Mouse (Mus musculus) midbrain, embryonic 15.5 days (tissue): Measurements from ENCODE around the gene Ndufs5. TPM values are rescaled to one million over a fixed set of nuclear protein-coding genes. Genes with fewer than 3 reads are reported as not detected.

Source experiments
- ATAC-seq: fragments of 200-750 bp; cut with Nextera tagmentation; replicated peaks from 2 replicates; pipeline ENCODE4 v1.8.0; 2017; ENCODE audit warnings: moderate TSS enrichment
- H3K27ac ChIP-seq: fragments of 300-500 bp; sonication (generic); 2 replicates; pipeline ENCODE4 v1.5.1; 2015; ENCODE audit warnings: mild to moderate bottlenecking, inconsistent platforms
- H3K27me3 ChIP-seq: fragments of 300-500 bp; sonication (generic); replicated peaks from 2 replicates; pipeline ENCODE4 v1.6.1; 2015; ENCODE audit warnings: inconsistent platforms
- H3K36me3 ChIP-seq: fragments of 300-500 bp; sonication (generic); replicated peaks from 2 replicates; pipeline ENCODE4 v1.6.1; 2015; ENCODE audit warnings: inconsistent platforms
- H3K4me1 ChIP-seq: fragments of 300-500 bp; sonication (generic); 2 replicates; pipeline ENCODE4 v1.6.1; 2015; ENCODE audit warnings: inconsistent platforms
- H3K4me2 ChIP-seq: fragments of 300-500 bp; sonication (generic); 2 replicates; pipeline ENCODE4 v1.6.1; 2015; ENCODE audit warnings: inconsistent platforms, mild to moderate bottlenecking, moderate library complexity
- H3K4me3 ChIP-seq: fragments of 300-500 bp; sonication (generic); 2 replicates; pipeline ENCODE4 v1.5.1; 2015; ENCODE audit warnings: mild to moderate bottlenecking, inconsistent platforms
- H3K9ac ChIP-seq: fragments of 300-500 bp; sonication (generic); 2 replicates; pipeline ENCODE4 v1.6.1; 2015; ENCODE audit warnings: mild to moderate bottlenecking, inconsistent platforms
- H3K9me3 ChIP-seq: fragments of 300-500 bp; sonication (generic); 2 replicates; pipeline ENCODE4 v1.6.1; 2016; ENCODE audit warnings: inconsistent platforms
- WGBS: fragments of 180-500 bp; shearing (Covaris S2); methylation state at CpG from one replicate; pipeline ENCODE4 v1.1.7; 2015; ENCODE audit warnings: mixed read lengths; 5-methylcytosine and 5-hydroxymethylcytosine counted together
- polyA plus RNA-seq: library from polyadenylated mRNA; unstranded; fragments of >200 nt; fragmentation: Nextera tagmentation; extraction: Ambion mirVana; gene quantifications from 2 replicates; pipeline ENCODE4 v1.2.1, GENCODE M21; 2015

The Ndufs5 gene
- 410 and 413 TPM in 2 replicates for polyA plus RNA-seq

DNA sequence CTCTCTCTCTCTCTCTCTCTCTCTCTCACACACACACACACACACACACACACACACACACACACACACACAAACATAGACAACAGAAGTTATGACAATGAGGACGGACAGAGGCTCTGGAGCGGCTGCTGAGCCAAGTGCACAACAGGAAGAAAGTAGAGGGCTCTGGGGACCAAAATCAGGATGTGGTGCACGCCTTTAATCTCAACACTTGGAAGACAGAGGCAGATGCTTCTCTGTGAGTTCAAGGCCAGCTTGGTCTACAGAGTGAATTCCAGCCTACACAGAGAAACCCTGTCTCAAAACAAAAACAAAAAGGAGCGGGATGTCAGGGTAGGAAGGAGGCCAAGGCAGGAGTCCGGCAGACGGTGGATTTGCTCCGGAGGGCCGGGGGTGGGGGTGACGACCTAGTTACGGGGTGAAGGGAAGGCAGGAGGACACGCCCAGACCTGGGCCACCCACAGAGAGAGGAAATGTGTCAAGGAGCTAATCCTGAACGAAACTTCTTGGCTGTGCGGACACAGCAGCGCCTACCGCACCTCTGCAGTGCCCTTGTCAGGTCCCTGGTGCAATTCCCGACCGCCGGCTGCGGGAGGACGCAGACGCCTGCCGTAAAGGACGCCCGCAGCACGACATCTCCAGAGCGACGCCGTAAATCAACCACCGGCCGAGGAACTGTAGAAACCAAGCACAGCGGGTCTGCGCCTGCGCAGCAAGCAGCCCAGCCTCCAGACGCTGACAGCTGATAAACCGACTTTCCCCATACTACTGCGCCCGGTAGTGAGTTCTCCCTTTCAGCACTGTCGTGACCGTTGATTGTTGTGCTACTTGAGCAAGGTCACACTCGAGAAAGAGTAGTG is at the start of gene Ndufs5:
Gene Ndufs5 (minus strand): TSS at position 629 of the 860 bp plus-strand sequence.
- peak; percentile 95 for ATAC-seq
- H3K36me3 ChIP-seq: peaks cover 18% of the 10 kb centered on the region
- no peaks in the 10 kb centered on the region for H3K9me3 ChIP-seq
- peak within 1 kb of the TSS; percentile 74 for H3K27ac ChIP-seq
- peaks cover 11% of the 10 kb centered on the region for H3K4me1 ChIP-seq
- H3K4me3 ChIP-seq: peak within 1 kb of the TSS; percentile 92
- peak within 1 kb of the TSS; percentile 95 for H3K9ac ChIP-seq
- WGBS: under 1% methylated on average over 40 of the region's 40 CpGs
- no peaks in the 10 kb centered on the region for H3K27me3 ChIP-seq
- peak within 1 kb of the TSS; percentile 83 for H3K4me2 ChIP-seq

DNA sequence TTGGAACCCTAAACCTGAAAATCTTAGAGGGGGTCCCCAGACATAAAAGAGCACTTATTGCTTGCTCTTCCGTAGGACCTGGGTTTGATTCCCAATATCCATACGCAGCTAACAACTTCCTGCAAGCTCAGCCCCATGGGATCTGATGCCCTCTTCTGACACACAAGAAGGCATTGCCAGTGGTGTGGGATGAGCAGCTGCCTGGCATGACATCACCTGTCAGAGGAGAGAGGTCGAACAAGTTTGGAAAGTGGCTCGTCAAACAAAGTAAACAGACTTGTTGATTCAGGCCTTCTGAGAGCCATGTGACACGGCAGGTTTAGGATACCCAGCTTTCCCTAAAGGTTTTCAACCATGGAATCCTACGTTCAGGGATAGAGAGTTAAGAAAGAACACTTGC is 47.1 kb upstream of the Ndufs5 start:
- 81% methylated on average over 6 of the region's 6 CpGs for WGBS
- no peaks in the 10 kb centered on the region for H3K36me3 ChIP-seq
- no peaks in the 10 kb centered on the region for H3K9me3 ChIP-seq
- no peak overlapping the region for H3K27ac ChIP-seq
- H3K4me2 ChIP-seq: no peak overlapping the region
- ATAC-seq: no peak
- no peak overlapping the region for H3K4me3 ChIP-seq
- H3K4me1 ChIP-seq: no peaks in the 10 kb centered on the region
- no peaks in the 10 kb centered on the region for H3K27me3 ChIP-seq
- no peak overlapping the region for H3K9ac ChIP-seq

DNA sequence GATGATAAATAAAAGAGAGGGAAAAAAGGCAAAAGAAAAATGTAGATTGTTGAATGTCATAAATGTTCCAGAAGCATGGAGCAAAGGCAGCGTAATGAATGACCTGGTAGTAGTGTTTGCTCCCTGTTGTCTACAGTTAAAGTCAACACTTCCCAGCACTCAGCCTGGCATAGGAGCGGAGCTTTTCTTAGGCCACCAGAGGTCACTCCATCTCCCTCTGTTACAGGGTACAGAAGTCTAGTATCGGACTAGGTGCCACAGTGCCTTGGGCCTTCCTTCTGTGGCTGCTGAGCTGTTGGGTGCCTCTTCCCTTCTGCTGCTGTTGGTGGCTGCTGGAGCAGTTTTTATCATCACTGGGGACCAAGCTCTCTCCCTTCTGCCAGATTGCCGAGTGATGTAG is 40.3 kb upstream of the Ndufs5 start:
- Histone ChIP-seq H3K4me2 (no peak overlapping the region), H3K27me3 (no peaks in the 10 kb centered on the region), H3K27ac (no peak overlapping the region), H3K4me1 (no peaks in the 10 kb centered on the region), H3K9ac (no peak overlapping the region), H3K36me3 (no peaks in the 10 kb centered on the region), H3K9me3 (no peaks in the 10 kb centered on the region), H3K4me3 (no peak overlapping the region)
- no peak for ATAC-seq
- 61% methylated on average over 4 of the region's 4 CpGs for WGBS

DNA sequence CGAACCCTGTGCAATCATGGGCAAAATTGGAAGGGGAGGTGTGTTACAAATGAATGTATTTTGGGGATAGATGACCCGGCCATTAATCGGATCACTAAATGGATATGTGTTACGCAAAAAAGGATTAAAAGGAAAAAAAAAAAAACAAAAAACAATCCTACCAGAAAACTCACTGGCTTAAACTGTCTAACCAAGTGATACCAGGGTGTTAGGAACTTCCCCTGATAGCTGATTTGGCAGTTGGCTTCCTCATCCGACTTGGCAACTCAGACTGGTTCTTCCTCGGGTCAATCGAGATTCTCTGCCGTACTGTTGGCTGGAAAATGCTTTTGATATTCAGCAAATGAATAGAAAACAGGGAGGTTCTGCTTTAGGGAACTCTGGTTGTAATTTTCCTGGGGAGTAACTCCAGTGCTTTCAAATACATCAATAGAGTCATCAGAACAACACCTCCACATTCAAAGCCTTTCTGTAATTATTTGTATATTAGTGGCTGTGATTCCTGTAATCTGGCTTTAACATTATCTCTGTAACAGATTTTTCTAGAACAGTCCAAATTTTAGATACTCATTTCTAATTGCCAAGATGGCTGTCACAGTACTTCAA is 32.8 kb upstream of the Ndufs5 start:
- Histone ChIP-seq H3K36me3 (no peaks in the 10 kb centered on the region), H3K4me1 (peaks cover 30% of the 10 kb centered on the region), H3K9me3 (no peaks in the 10 kb centered on the region), H3K4me2 (peak overlapping the region; percentile 70), H3K27me3 (peaks cover 4% of the 10 kb centered on the region; the same call in 1 of the 2 replicates), H3K27ac (peak overlapping the region; percentile 71), H3K4me3 (peak overlapping the region; percentile 92), H3K9ac (peak overlapping the region; percentile 38)
- WGBS: 0% methylated on average over 8 of the region's 8 CpGs
- no peak for ATAC-seq

DNA sequence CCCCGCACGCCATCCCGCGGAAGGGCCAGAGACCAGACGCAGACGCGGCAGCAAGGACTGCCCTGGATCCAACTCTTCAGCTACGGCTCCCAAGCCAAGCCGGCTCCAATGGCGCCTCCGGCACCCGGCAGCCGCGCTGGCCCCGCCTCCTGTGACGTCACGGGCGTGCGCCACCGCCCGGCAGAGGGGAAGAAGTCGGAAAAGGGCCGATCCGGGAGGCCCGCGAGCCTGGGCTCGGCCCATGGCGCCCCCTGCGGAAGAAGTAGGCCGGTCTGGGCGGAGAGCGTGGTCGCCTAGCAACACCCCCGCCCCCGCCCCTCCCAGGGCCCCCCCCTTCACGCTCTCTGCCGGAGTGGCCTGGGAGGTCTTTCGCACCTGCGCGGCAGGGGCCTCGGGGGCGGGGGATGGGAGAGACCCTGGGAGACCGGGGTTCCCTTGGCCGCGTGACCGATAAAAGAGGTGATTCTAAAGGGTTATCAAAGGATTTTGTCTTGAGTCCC is 32.2 kb upstream of the Ndufs5 start, which contains the start of gene Akirin1:
Gene Akirin1 (minus strand): TSS at position 194 of the 500 bp plus-strand sequence.
- ATAC-seq: peak; percentile 98
- Histone ChIP-seq H3K36me3 (no peaks in the 10 kb centered on the region), H3K27me3 (peaks cover 4% of the 10 kb centered on the region; the same call in 1 of the 2 replicates), H3K4me2 (peak within 1 kb of the TSS; percentile 70), H3K4me3 (peak within 1 kb of the TSS; percentile 92), H3K9ac (peak within 1 kb of the TSS; percentile 86), H3K4me1 (peaks cover 34% of the 10 kb centered on the region), H3K9me3 (no peaks in the 10 kb centered on the region), H3K27ac (peak within 1 kb of the TSS; percentile 93)
- WGBS: under 1% methylated on average over 30 of the region's 46 CpGs

DNA sequence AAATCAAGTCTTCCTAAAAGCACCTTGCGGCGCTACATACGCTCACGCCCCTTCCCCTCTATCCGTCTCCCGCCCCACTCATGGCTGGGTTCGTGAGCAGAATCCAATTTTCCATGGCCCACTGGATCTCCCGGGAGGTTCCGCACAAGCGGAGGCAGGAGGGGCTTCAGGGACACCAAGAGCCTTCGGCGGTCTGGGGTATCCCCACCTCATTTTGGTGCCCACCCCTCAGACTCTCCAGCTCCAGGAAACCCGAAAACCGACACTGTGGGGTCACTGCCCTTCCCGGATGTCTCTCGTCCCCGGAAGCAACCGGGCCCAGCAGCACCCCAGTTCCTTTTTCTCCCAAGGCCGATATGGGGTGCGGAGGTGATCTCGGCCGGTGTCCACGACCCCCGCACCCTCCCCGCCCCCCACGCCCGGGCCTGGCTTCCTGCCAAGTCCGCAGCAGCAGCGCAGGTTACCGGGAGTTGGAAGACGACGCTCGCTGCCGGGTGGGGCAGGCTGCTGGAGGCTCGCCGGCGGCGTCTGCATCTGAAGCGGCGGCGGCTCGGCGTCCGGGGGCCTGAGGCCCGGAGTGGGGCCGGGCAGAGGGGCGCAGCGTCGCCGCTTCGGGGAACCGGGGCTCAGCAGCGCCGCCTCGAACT is 31.6 kb upstream of the Ndufs5 start:
- H3K9ac ChIP-seq: peak overlapping the region; percentile 86
- peak; percentile 57 for ATAC-seq
- under 1% methylated on average over 55 of the region's 55 CpGs for WGBS
- H3K27me3 ChIP-seq: peaks cover 4% of the 10 kb centered on the region; the same call in 1 of the 2 replicates
- peak overlapping the region; percentile 92 for H3K4me3 ChIP-seq
- peak overlapping the region; percentile 70 for H3K4me2 ChIP-seq
- H3K4me1 ChIP-seq: peaks cover 35% of the 10 kb centered on the region
- no peaks in the 10 kb centered on the region for H3K9me3 ChIP-seq
- H3K36me3 ChIP-seq: no peaks in the 10 kb centered on the region
- H3K27ac ChIP-seq: peak overlapping the region; percentile 93

DNA sequence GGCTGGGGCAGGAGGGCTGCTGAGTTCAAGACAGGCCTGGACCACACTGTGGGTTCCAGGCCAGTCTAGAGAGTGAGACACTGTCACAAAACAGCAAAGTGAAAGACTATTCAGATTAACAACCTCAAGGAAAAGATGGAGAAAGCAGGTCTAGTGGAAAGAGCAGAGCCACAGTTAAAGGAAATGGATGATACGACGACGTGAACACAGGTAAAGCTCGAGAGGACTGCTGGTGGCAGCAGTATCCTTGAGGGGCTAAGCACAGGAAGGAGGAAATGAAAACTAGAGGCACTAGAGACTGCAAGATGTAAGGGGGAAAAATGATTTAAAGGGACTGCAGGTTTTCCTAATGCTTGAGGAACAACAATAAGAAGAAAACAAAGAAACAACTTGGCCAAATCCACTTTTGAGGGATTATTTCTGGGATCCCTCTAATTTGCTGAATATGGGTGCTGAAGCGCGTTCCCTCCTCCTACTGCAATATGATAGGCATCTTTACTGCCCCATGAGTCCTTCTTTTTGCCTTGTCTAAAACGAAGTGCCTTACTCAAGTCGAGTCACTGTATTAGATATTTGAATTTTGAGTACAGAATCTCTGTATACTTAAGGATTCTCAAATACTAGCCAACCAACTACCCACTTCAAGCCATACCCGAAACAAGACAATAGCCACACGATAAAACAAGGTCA is 30.9 kb upstream of the Ndufs5 start:
- peak overlapping the region; percentile 93 for H3K27ac ChIP-seq

DNA sequence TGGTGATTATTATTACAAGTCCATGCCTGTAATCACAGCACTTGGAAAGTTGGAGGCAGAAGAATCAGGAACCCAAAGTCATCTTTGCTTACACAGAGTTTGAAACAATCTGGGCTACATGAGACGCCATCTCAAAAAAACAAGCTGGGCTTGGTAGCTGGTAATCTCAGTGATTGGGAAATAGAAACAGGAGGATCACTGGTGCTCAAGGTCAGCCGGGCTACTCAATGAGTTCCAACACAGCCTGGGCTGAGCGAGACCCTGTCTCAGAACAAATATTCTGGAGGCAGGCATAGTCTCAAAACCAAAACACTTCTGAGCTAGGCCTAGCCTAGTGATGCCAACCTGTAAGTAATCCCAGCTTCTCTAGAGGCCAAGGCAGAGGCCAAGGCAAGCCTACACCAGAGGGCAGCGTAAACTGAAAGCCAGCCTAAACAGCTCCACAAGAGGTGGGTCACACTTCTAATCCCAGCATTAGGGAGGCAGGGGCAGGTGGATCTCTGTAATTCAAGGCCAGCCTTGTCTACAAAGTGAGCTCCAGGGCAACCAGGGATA is 27.3 kb upstream of the Ndufs5 start:
- no peak overlapping the region for H3K27ac ChIP-seq
- H3K4me3 ChIP-seq: no peak overlapping the region
- WGBS: 94% methylated on average over 4 of the region's 4 CpGs
- H3K36me3 ChIP-seq: peaks cover 21% of the 10 kb centered on the region
- H3K4me2 ChIP-seq: no peak overlapping the region
- peaks cover 31% of the 10 kb centered on the region for H3K4me1 ChIP-seq
- H3K27me3 ChIP-seq: no peaks in the 10 kb centered on the region
- ATAC-seq: no peak
- no peaks in the 10 kb centered on the region for H3K9me3 ChIP-seq
- no peak overlapping the region for H3K9ac ChIP-seq

More for the DNA sequence above, 30.9 kb upstream of the Ndufs5 start:
- Histone ChIP-seq H3K4me1 (peaks cover 35% of the 10 kb centered on the region), H3K4me2 (peak overlapping the region; percentile 70), H3K9me3 (no peaks in the 10 kb centered on the region), H3K36me3 (no peaks in the 10 kb centered on the region), H3K4me3 (peak overlapping the region; percentile 92), H3K9ac (peak overlapping the region; percentile 86), H3K27me3 (peaks cover 4% of the 10 kb centered on the region; the same call in 1 of the 2 replicates)
- no peak for ATAC-seq
- 11% methylated on average over 10 of the region's 10 CpGs for WGBS

DNA sequence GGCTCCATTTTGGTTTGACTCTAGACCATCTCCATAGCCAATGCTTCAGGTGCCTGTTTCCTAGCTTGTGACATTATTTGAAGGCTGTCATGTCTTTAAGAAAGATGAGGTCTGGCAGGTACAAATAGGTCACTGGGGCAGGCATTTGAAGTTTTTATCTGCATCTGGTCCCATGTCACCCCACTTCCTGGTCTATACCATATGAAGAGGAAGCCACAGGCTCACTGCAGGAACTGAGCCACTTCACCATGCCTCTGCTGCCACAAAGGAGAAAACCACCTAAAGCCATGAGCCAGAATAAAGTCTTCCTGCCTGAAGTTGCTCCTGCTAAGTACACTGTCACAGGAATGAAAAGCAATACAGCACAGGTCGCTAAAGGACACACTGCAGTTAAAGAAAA is 24.9 kb upstream of the Ndufs5 start:
- H3K4me1 ChIP-seq: peaks cover 20% of the 10 kb centered on the region
- WGBS: 87% methylated on average over 1 of the region's 1 CpGs
- no peak for ATAC-seq
- no peaks in the 10 kb centered on the region for H3K27me3 ChIP-seq
- H3K9ac ChIP-seq: no peak overlapping the region
- H3K4me3 ChIP-seq: no peak overlapping the region
- no peak overlapping the region for H3K27ac ChIP-seq
- H3K4me2 ChIP-seq: no peak overlapping the region
- H3K9me3 ChIP-seq: no peaks in the 10 kb centered on the region
- H3K36me3 ChIP-seq: peaks cover 38% of the 10 kb centered on the region

DNA sequence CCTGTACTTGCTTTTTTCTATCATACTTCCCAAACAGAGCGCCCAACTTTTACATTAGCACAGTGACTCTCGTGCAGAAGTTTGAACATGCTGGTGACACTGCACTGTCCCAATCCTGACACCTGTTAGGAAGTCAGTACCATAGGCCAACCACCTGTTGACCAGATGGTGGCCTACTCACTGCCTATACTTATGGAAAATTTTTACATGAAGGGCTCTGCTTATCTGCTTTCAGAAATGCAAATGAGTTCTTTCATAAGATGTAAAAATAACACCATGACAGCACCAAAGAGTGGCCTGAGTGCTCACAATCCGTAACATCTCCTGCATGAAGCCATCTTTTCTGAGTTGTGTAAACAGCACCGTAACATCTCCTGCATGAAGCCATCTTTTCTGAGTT is 20.7 kb upstream of the Ndufs5 start:
- no peak for ATAC-seq
- H3K27me3 ChIP-seq: no peaks in the 10 kb centered on the region
- no peaks in the 10 kb centered on the region for H3K9me3 ChIP-seq
- H3K9ac ChIP-seq: no peak overlapping the region
- no peaks in the 10 kb centered on the region for H3K4me1 ChIP-seq
- H3K36me3 ChIP-seq: peaks cover 51% of the 10 kb centered on the region
- H3K4me3 ChIP-seq: no peak overlapping the region
- no peak overlapping the region for H3K27ac ChIP-seq
- no peak overlapping the region for H3K4me2 ChIP-seq
- WGBS: 96% methylated on average over 4 of the region's 4 CpGs

DNA sequence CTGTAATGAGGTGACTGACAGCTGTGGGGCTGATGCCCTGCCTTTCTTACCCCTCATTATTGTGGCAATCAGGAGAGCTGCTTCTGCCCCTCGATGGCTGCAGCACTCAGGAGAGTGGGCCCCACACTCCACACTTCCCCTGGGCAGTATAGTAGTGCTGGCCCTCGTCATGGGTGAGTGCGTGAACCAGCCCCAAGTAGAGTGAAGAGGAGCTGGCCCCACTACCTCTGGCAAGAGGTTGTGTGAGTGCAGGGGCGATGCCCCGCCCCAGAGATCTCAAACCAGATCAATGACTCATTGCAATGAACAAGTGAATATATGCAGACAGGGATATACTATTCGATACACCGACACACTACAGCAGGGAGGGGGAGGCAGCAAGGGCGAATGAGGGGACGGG is 15.5 kb upstream of the Ndufs5 start:
- no peak overlapping the region for H3K27ac ChIP-seq
- peaks cover 20% of the 10 kb centered on the region for H3K36me3 ChIP-seq
- no peak overlapping the region for H3K4me2 ChIP-seq
- H3K9ac ChIP-seq: no peak overlapping the region
- no peaks in the 10 kb centered on the region for H3K9me3 ChIP-seq
- 94% methylated on average over 9 of the region's 9 CpGs for WGBS
- H3K27me3 ChIP-seq: no peaks in the 10 kb centered on the region
- H3K4me3 ChIP-seq: no peak overlapping the region
- H3K4me1 ChIP-seq: no peaks in the 10 kb centered on the region
- 0 out of 2 replicates have a peak, but pooled peaks have one; percentile 9 for ATAC-seq
